Mouse (Mus musculus) midbrain, embryonic 10.5 days (tissue): ENCODE data around the gene Samd4b. TPM values are rescaled to one million over a fixed set of nuclear protein-coding genes. Genes with fewer than 3 reads are reported as not detected.

Experiments
- DNase-seq: peaks from one replicate; pipeline ENCODE4 v3.0.0-alpha.2; 2017; ENCODE audit warnings: low spot score
- H3K27ac ChIP-seq: fragments of 300-500 bp; sonication (generic); replicated peaks from 2 replicates; pipeline ENCODE4 v1.5.1; 2016; ENCODE audit warnings: mild to moderate bottlenecking
- H3K27me3 ChIP-seq: fragments of 300-500 bp; sonication (generic); 2 replicates; pipeline ENCODE4 v1.6.1; 2016; ENCODE audit warnings: low read depth, mild to moderate bottlenecking; ENCODE audit not compliant: poor library complexity, severe bottlenecking
- H3K36me3 ChIP-seq: fragments of 300-500 bp; sonication (generic); 2 replicates; pipeline ENCODE4 v1.6.1; 2016; ENCODE audit warnings: mild to moderate bottlenecking, moderate library complexity
- H3K4me1 ChIP-seq: fragments of 300-500 bp; sonication (generic); 2 replicates; pipeline ENCODE4 v1.6.1; 2016
- H3K4me3 ChIP-seq: fragments of 300-500 bp; sonication (generic); 2 replicates; pipeline ENCODE4 v1.5.1; 2016; ENCODE audit warnings: mild to moderate bottlenecking, moderate library complexity
- H3K9me3 ChIP-seq: fragments of 300-500 bp; sonication (generic); replicated peaks from 2 replicates; pipeline ENCODE4 v1.6.1; 2016; ENCODE audit warnings: mild to moderate bottlenecking
- WGBS: fragments of 180-500 bp; shearing (Covaris S2); methylation state at CpG from one replicate; pipeline ENCODE4 v1.1.7; 2016; 5-methylcytosine and 5-hydroxymethylcytosine counted together
- polyA plus RNA-seq: library from polyadenylated mRNA; unstranded; fragments of >200 nt; fragmentation: Nextera tagmentation; extraction: Ambion mirVana; gene quantifications from 2 replicates; pipeline ENCODE4 v1.2.1, GENCODE M21; 2016

The Samd4b gene
- polyA plus RNA-seq, 1 experiment from 2014 or later, result 29.2 TPM

DNA sequence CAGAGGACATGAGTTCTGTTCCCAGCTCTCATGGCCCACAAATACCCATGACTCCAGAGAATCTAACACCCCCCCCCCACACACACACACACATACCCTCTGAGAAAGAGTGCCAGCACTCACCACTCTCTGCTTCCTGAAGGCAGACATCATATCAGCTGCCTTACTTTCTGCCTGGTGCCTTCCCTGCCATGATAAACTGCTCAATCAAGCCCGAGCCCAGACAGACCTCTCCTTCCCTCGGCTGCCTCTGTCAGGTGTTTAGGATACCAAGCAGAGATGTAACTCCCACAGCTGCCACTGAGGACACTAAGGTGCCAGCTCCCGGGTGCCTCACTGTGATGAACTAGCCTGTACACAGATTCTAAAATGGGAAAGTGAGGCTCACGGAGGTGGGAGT, 13.5 kb downstream of the Samd4b start:
- no peak for DNase-seq
- Histone ChIP-seq H3K27ac (no peak overlapping the region), H3K36me3 (peaks cover 15% of the 10 kb centered on the region), H3K4me1 (peaks cover 60% of the 10 kb centered on the region), H3K27me3 (no peaks in the 10 kb centered on the region), H3K9me3 (no peaks in the 10 kb centered on the region), H3K4me3 (no peak overlapping the region)
- WGBS, result 80% methylated on average over 4 of the region's 4 CpGs

DNA sequence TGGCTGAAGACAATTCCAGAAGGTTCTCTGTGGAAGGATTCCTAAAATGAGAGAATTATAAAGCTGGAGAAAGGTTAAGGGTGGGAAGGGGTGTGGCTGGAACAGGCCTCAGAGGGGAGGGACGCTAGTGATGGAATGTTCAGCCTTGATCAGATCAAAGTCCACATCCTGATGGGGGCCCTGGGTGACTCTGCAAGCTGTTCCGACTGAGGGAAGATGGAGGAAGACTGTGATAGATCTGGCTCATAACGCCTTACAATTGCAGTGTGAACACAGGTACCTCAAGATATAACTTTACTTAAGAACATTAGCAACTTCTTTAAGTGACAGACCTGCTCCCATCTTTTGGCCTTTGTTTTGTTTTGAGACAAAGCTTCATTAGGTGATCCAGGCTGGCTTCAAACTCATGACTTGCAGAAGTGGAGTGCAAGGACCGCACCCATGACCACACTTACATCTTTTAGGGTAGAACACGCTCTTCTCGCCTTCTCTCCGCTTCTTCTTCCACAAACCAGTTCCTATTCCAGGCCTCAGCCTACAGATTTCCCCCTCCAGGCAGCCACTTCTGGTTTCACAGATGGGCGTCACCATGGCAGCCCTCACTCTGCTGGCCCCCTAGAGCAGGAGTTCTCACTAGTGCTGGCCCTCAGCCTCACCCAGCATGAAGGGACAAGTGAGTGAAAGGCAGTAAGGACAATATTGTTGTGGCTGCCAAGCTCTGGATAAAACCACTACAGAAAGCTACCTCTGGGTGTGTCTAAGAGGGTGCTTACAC, 14.2 kb downstream of the Samd4b start:
- WGBS, result 86% methylated on average over 8 of the region's 8 CpGs

DNA sequence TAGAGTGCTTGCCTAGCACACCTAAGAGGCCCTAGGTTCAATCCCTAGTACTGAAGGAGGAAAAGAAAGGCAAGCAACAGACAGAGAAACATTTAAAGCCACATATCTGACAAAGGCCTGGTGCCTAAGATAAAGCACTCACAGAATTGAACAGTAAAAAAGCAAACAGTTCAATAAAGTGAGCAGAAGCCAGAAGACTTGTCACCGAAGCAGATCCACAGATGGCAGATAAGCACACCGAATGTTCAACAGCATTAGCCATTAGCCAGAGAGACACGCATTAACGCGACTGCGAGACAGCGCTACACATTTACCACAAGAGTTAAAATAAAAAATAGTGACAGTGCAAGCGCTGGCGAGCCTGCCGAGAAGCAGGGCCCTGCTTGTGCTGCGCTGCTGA, 15.1 kb downstream of the Samd4b start:
- Histone ChIP-seq H3K4me1 (peaks cover 49% of the 10 kb centered on the region), H3K27ac (no peak overlapping the region), H3K27me3 (no peaks in the 10 kb centered on the region), H3K9me3 (no peaks in the 10 kb centered on the region), H3K4me3 (no peak overlapping the region), H3K36me3 (peaks cover 18% of the 10 kb centered on the region)
- DNase-seq, result no peak
- 95% methylated on average over 11 of the region's 11 CpGs for WGBS

More for the DNA sequence above, 14.2 kb downstream of the Samd4b start:
- no peak overlapping the region for H3K4me3 ChIP-seq
- no peak for DNase-seq
- H3K27me3 ChIP-seq, result no peaks in the 10 kb centered on the region
- no peaks in the 10 kb centered on the region for H3K9me3 ChIP-seq
- H3K36me3 ChIP-seq, result peaks cover 18% of the 10 kb centered on the region
- H3K27ac ChIP-seq, result no peak overlapping the region
- peaks cover 55% of the 10 kb centered on the region for H3K4me1 ChIP-seq

DNA sequence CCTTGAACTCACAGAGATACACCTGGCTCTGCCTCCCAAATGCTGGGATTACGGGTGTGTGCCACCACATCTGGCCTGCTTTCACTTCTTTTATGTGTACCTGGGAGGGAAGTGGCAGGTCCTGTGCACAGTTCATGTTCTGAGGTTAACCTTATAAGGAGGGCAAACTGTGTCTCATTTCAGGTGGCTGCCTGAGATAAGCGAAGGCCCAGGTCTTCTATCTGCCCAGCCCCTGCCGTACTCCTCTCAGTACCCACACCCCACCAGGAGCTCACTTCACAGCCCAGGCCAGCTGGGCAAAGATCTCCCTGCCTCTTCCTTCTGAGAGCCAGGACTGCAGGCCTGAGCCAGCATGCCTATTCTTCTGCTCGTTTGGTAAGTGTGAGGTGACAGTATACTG, 16.2 kb downstream of the Samd4b start:
- no peaks in the 10 kb centered on the region for H3K9me3 ChIP-seq
- peaks cover 45% of the 10 kb centered on the region for H3K4me1 ChIP-seq
- 82% methylated on average over 4 of the region's 4 CpGs for WGBS
- DNase-seq, result no peak
- H3K4me3 ChIP-seq, result no peak overlapping the region
- H3K27ac ChIP-seq, result 0 out of 2 replicates have a peak overlapping the region, but pooled peaks have one; percentile 23
- no peaks in the 10 kb centered on the region for H3K27me3 ChIP-seq
- H3K36me3 ChIP-seq, result peaks cover 18% of the 10 kb centered on the region

DNA sequence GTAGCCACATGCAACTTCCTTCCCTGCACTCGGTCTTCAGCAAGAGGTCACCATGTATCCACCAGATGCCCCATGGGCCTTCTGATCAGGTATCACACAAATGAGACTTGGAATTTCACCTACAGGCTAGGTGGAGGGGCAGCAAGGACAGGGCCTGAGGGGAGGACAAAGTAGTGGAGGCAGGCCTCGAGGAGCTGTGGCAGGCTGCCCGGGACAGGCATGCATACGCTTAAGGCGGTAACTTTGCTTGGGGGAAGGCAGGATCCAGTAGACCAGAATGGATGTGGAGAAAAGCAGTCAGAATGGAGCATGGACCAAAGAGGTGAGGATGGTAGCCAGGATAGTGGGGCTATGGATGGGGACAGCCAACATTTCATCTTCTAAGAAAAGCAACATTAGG, 18.1 kb downstream of the Samd4b start:
- no peaks in the 10 kb centered on the region for H3K27me3 ChIP-seq
- no peak overlapping the region for H3K27ac ChIP-seq
- H3K4me1 ChIP-seq, result peaks cover 29% of the 10 kb centered on the region
- H3K4me3 ChIP-seq, result no peak overlapping the region
- no peaks in the 10 kb centered on the region for H3K9me3 ChIP-seq
- WGBS, result 90% methylated on average over 5 of the region's 5 CpGs
- no peak for DNase-seq
- peaks cover 18% of the 10 kb centered on the region for H3K36me3 ChIP-seq

DNA sequence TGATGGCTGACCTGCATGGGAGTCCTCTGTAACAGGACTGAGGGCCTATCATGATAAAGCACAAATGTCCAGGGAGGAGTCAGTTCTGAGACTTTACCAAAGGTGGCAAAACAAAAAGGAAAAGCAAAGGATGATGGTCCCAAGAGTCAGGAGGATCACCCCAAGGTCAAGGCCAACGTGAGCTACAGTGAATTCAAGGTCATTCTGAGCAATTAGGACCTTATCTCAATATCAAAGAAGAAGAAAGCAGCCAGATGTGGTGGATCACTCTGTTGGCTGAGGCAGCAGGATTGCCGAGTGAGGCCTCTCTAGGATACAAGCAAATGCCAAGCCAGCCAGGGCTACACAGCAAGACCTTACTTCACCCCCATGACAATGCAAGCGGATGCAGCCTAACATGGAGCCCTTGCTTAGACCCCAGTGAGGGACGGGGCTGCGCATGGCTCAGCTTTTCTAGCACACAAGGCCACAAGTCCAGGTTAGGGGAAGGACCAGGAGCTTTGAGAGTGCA, 19.3 kb downstream of the Samd4b start:
- Histone ChIP-seq H3K4me3 (no peak overlapping the region), H3K27me3 (no peaks in the 10 kb centered on the region), H3K27ac (no peak overlapping the region), H3K9me3 (no peaks in the 10 kb centered on the region), H3K36me3 (peaks cover 18% of the 10 kb centered on the region), H3K4me1 (peaks cover 17% of the 10 kb centered on the region; the same call in 1 of the 2 replicates)
- no peak for DNase-seq
- WGBS, result 85% methylated on average over 5 of the region's 5 CpGs

DNA sequence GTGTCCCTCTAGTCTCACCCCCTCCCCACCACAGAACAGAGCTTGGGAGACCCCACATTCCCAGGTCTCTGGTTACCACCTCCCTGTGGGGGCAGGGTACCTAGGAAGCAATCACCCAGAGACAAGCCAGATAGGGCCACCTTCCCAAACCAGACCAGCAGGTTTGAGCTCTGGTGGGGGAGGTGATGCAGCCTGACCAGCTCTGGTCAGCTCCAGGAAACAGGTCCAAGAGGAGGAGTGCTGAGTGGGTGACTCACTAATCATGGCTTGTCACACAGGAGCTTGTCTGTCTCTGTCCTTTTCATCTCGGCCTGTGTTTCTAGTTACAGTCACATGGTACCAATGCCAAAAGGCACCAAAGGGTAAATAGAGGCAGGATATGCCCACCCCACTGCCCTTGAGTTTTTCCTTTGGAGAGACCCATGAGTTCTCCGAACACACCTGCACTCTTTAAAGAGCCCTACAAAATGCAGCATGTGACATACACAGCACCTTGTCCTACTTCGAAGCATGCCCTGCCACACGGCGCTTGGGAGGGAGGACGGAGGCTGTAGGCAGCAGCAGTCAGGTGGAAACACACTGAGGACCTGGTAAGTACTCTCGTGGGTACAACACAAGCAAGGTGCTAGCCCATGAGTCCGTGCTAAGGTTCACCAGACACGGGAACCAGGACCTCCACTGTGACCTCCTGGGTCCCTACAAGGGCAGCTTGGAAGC, 20.0 kb downstream of the Samd4b start:
- no peak for DNase-seq
- Histone ChIP-seq H3K27me3 (no peaks in the 10 kb centered on the region), H3K4me3 (no peak overlapping the region), H3K4me1 (peaks cover 17% of the 10 kb centered on the region; the same call in 1 of the 2 replicates), H3K36me3 (peaks cover 13% of the 10 kb centered on the region), H3K9me3 (no peaks in the 10 kb centered on the region), H3K27ac (no peak overlapping the region)
- WGBS, result 87% methylated on average over 9 of the region's 9 CpGs

DNA sequence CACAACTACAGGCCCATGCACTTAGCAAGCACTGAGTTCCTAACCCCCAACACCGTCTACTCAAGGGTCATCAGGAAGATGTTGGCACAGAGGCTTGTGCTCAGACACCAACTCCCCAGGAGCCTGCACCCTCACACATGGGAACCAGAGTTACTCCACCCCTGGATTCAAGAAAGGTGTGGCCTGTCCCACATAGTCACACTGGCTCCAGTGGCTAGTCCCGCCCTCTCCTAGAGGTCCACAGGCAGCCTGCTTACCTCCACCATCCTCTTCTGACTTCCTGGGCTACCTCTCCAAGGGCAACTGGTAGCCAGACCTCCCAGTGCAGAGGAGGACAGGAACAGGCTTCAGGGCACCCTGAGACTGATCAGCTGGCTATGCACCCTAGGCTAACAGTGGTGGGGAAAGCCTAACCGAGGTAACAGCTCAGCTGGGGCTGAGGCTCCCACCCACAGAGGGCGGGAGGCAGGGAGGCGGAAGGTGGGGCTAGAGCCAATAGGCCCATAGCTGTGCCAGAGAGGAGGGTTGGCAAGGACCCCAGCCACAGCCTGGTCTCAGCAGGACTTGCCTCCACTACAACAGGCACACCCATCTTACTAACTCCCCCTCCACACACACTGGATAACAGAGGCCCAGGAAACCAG, 21.6 kb downstream of the Samd4b start:
- Histone ChIP-seq H3K27ac (no peak overlapping the region), H3K4me1 (peaks cover 17% of the 10 kb centered on the region; the same call in 1 of the 2 replicates), H3K36me3 (peaks cover 10% of the 10 kb centered on the region), H3K4me3 (no peak overlapping the region), H3K27me3 (no peaks in the 10 kb centered on the region), H3K9me3 (no peaks in the 10 kb centered on the region)
- no peak for DNase-seq
- WGBS, result 79% methylated on average over 5 of the region's 5 CpGs

DNA sequence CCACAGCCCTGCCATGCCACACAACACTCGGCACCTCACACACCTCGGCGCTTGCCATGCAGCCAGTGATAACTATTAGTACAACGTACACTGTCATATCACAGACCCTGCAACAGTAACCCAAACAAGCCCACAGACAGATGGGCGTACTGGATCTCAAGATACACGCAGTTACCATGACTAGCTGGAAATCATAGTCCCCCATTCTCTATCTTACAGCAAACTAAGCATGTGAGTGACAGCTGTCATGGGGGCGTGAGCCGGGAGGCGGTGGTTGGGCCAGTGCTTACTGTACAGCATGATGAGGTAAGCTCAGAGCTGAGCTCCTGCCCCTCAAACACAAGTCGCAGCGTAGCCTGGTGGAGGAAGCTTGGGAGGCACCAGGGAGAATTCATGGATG, 22.3 kb downstream of the Samd4b start:
- peaks cover 19% of the 10 kb centered on the region; the same call in 1 of the 2 replicates for H3K4me1 ChIP-seq
- no peaks in the 10 kb centered on the region for H3K9me3 ChIP-seq
- no peaks in the 10 kb centered on the region for H3K27me3 ChIP-seq
- 93% methylated on average over 11 of the region's 11 CpGs for WGBS
- no peak overlapping the region for H3K27ac ChIP-seq
- no peak for DNase-seq
- peaks cover 3% of the 10 kb centered on the region for H3K36me3 ChIP-seq
- no peak overlapping the region for H3K4me3 ChIP-seq

DNA sequence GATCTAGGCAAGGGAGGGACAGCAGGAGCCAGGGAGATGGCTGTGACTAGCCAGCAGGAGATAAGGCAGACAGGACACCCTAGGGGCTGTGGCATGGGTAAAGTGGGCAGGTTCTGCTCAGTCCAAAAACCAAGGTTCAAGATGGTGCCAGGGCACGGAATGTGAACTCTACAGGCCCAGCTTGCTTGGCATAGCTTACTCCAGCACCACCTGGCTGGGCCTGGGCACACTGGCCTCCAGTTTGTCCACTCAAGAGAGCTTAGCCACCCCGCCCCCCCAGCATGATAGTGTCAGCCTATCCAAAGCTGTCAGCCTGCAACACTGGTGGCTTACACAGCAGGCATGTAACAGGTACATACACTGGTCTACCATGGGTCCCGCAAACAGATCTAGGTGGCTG, 24.7 kb downstream of the Samd4b start:
- no peak overlapping the region for H3K27ac ChIP-seq
- H3K36me3 ChIP-seq, result peaks cover 17% of the 10 kb centered on the region
- H3K9me3 ChIP-seq, result no peaks in the 10 kb centered on the region
- no peaks in the 10 kb centered on the region for H3K27me3 ChIP-seq
- DNase-seq, result no peak
- H3K4me3 ChIP-seq, result no peak overlapping the region
- WGBS, result 90% methylated on average over 3 of the region's 3 CpGs
- H3K4me1 ChIP-seq, result peaks cover 10% of the 10 kb centered on the region; the same call in 1 of the 2 replicates

DNA sequence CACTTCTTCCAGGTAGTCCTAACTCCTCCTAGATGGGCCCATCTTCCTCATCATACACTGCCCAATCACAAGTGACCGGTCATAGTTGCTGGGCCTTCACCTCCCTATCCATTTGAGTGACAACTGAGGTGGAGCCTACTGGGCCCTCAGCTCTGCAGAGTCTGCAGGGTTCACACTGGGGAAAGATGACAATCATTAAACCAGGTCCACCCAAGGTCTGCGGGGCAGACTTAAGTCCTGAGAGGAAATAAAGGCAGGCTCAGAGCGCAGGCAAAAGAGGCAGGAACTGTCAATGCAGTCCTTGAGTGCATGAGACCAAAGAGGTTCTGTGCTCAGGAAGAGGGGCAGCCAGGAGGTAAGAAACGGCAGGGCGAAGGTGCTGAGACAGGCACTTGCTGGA, 25.3 kb downstream of the Samd4b start:
- Histone ChIP-seq H3K9me3 (no peaks in the 10 kb centered on the region), H3K36me3 (peaks cover 22% of the 10 kb centered on the region), H3K4me1 (peaks cover 8% of the 10 kb centered on the region; the same call in 1 of the 2 replicates), H3K27ac (no peak overlapping the region), H3K27me3 (no peaks in the 10 kb centered on the region), H3K4me3 (no peak overlapping the region)
- DNase-seq, result no peak
- WGBS, result 93% methylated on average over 5 of the region's 5 CpGs

DNA sequence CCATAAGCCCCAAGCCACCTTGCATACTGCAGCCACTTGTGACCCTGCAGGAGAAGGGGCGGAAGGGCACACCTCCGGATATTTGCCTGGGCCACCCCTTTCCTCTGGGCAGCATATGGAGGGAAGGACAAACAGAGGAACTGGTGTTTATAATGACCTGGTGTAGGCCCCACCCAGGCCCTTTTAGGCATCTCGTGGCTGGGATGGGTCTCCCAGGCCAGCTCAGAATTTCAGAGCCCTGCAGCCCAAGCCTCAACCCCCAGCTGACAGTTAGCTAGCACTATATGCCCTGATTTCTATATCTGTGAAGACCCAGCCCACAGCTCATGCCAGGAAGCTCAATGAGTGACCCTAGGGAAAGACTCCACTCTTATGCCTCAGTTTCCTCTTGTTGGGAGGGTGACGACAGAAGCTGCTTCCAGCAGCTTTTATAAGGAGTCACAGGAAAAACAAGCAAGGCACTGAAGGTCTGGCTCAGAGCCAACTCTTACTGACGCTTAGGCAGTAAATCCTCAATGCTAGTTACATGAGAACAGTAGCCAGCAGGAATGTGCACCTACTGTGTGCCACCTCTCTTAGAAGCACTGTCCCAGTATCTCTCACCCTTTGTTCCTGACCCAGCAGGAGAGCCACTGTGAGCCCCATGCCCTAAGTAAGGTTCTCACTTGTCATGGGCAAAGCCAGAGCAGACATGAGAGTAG, 26.8 kb downstream of the Samd4b start:
- H3K27me3 ChIP-seq, result no peaks in the 10 kb centered on the region
- DNase-seq, result no peak
- no peak overlapping the region for H3K27ac ChIP-seq
- H3K4me1 ChIP-seq, result 0 out of 2 replicates have a peak, but pooled peaks cover 2% of the 10 kb centered on the region
- 63% methylated on average over 5 of the region's 5 CpGs for WGBS
- H3K36me3 ChIP-seq, result peaks cover 38% of the 10 kb centered on the region
- H3K4me3 ChIP-seq, result no peak overlapping the region
- H3K9me3 ChIP-seq, result no peaks in the 10 kb centered on the region
